Mouse (Mus musculus): ENCODE measurements around the gene Tmem131.

GRCm38 (mm10) chr1:36928357-36929330 is 14.8 kb downstream of the Tmem131 start:
- no peak for TF ChIP-seq POLR2A (IDR thresholded peaks at IDR 0.05; ENCODE audit: insufficient read depth, low read depth, low read length)
- TF ChIP-seq CTCF (IDR thresholded peaks at IDR 0.05), result no peak
